Mouse (Mus musculus): ENCODE results near the gene Apc2.

DNA sequence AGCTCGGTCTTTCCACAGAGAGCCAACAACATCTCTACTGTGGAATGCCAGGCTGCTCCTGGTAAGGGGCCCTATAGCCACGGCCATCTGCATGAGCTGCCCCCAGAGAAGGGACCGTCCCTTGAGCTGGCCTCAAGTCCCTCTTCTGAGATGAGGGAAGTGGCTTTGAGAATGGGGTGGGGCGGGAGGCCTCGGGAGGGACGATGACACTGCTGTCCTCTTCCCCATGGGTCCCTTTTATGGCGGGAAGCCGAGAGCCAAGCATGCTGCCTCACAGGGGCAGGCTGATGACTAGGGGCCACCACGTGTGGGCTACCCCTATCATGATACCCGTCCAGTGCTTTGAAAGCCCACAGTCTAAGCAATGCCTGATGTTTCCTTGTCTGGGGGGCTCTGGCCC lies 21.2 kb downstream of the Apc2 start:
- TF ChIP-seq POLR2A (IDR thresholded peaks at IDR 0.05; ENCODE audit: borderline replicate concordance, low read depth, low read length) (no peak), CTCF (IDR thresholded peaks at IDR 0.05; ENCODE audit: low read depth, low read length) (no peak)

Data from bone marrow macrophage, adult 2 months (primary cell).